Mouse (Mus musculus) hindlimb bud, embryonic 11.5 days (tissue): ENCODE measurements around the gene Xpo5.

ENCODE experiments used
- DNase-seq: peaks from one replicate; pipeline ENCODE4 v3.0.0-alpha.2; 2012; ENCODE audit warnings: low read depth, low spot score; ENCODE audit errors: extremely low spot score

The Xpo5 gene

DNA sequence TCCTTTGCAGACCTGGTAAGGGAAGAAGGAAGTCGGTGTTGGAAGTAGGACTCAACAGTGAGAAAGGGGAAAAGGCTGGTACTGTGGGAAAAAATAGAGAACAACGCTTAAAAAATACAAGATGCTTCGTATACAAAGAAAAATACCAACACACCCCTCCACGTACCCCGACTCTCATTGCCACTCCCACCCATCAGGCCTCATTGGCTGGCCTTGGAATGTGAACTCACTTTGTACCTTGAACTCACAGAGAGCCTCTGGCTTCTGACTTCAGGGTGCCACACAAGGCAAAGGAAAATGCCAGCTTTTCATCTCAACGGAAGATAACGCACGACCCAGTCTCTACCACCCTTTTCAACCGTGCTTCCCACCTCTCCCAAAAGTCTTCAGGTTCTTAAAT lies 80.6 kb downstream of the Xpo5 start:
- DNase-seq = no peak

- DNase-seq = no peak
These were observed 81.3 kb downstream of the Xpo5 start for GRCm38 (mm10) chr17:46283911-46284310.

GRCm38 (mm10) chr17:46284653-46285052 lies 82.1 kb downstream of the Xpo5 start:
- no peak for DNase-seq

GRCm38 (mm10) chr17:46285407-46285806 lies 82.8 kb downstream of the Xpo5 start:
- DNase-seq = no peak

GRCm38 (mm10) chr17:46287678-46288095 lies 85.1 kb downstream of the Xpo5 start:
- DNase-seq = no peak
